Mouse (Mus musculus): ENCODE measurements around the gene Tshz2. TPM values are rescaled to one million over a fixed set of nuclear protein-coding genes. Genes with fewer than 3 reads are reported as not detected.

Tshz2 gene
- polyA plus RNA-seq, 2 experiments = 0.43 to 1.5 TPM

GRCm38 (mm10) chr2:169649262-169649885 lies 16.6 kb downstream of the Tshz2 start:
- no peak overlapping the region for H3K4me3 ChIP-seq (ENCODE audit: insufficient read depth in 1 of 2, low read depth in 2 of 2, low read length in 2 of 2)
- no peaks in the 10 kb centered on the region for H3K4me1 ChIP-seq (replicated peaks; ENCODE audit: control insufficient read depth in 2 of 2, insufficient read depth in 2 of 2, low read length in 1 of 2)
- no peak overlapping the region for H3K27ac ChIP-seq
- no peak for DNase-seq (ENCODE audit: low read depth in 3 of 3, low spot score in 3 of 3)
- WGBS (ENCODE audit: insufficient replicate concordance) = 40% methylated on average over 7 of the region's 7 CpGs
- H3K36me3 ChIP-seq (replicated peaks; ENCODE audit: control insufficient read depth, insufficient read depth, low read depth) = no peaks in the 10 kb centered on the region
- no peaks in the 10 kb centered on the region for H3K27me3 ChIP-seq (ENCODE audit: control insufficient read depth, insufficient read depth, low read length)
- TF ChIP-seq EP300 (IDR thresholded peaks at IDR 0.05; ENCODE audit: low read depth) (no peak), CTCF (IDR thresholded peaks at IDR 0.05; ENCODE audit: low read depth) (no peak)
- H3K9me3 ChIP-seq (ENCODE audit: control insufficient read depth, low read length) = no peaks in the 10 kb centered on the region
- no peak overlapping the region for H3K4me2 ChIP-seq (ENCODE audit: low read depth)
- no peak for ATAC-seq (ENCODE audit: insufficient read depth)
- no peak overlapping the region for H3K9ac ChIP-seq (replicated peaks)

GRCm38 (mm10) chr2:169653282-169653681 lies 20.5 kb downstream of the Tshz2 start:
- no peaks in the 10 kb centered on the region for H3K9me3 ChIP-seq (ENCODE audit: control insufficient read depth, low read length)
- H3K27me3 ChIP-seq (ENCODE audit: control insufficient read depth, insufficient read depth, low read length) = no peaks in the 10 kb centered on the region
- no peak overlapping the region for H3K4me3 ChIP-seq (ENCODE audit: insufficient read depth in 1 of 2, low read depth in 2 of 2, low read length in 2 of 2)
- TF ChIP-seq CTCF (IDR thresholded peaks at IDR 0.05; ENCODE audit: low read depth) = no peak
- no peak for TF ChIP-seq EP300 (IDR thresholded peaks at IDR 0.05; ENCODE audit: low read depth)
- DNase-seq (ENCODE audit: low read depth in 3 of 3, low spot score in 3 of 3) (no peak), ATAC-seq (ENCODE audit: insufficient read depth) (no peak)
- H3K4me2 ChIP-seq (ENCODE audit: low read depth) = no peak overlapping the region
- no peaks in the 10 kb centered on the region for H3K36me3 ChIP-seq (replicated peaks; ENCODE audit: control insufficient read depth, insufficient read depth, low read depth)
- H3K4me1 ChIP-seq (replicated peaks; ENCODE audit: control insufficient read depth in 2 of 2, insufficient read depth in 2 of 2, low read length in 1 of 2) = no peaks in the 10 kb centered on the region
- no peak overlapping the region for H3K27ac ChIP-seq
- no peak overlapping the region for H3K9ac ChIP-seq (replicated peaks)
- 46% methylated on average over 1 of the region's 1 CpGs for WGBS (ENCODE audit: insufficient replicate concordance)

- no peak overlapping the region for H3K9ac ChIP-seq (replicated peaks)
- H3K27me3 ChIP-seq (ENCODE audit: control insufficient read depth, insufficient read depth, low read length) = no peaks in the 10 kb centered on the region
- H3K4me2 ChIP-seq (ENCODE audit: low read depth) = no peak overlapping the region
- no peaks in the 10 kb centered on the region for H3K9me3 ChIP-seq (ENCODE audit: control insufficient read depth, low read length)
- WGBS (ENCODE audit: insufficient replicate concordance) = 55% methylated on average over 8 of the region's 8 CpGs
- no peak overlapping the region for H3K27ac ChIP-seq
- DNase-seq (ENCODE audit: low read depth in 3 of 3, low spot score in 3 of 3) (no peak), ATAC-seq (ENCODE audit: insufficient read depth) (no peak)
- TF ChIP-seq EP300 (IDR thresholded peaks at IDR 0.05; ENCODE audit: low read depth) (no peak), CTCF (IDR thresholded peaks at IDR 0.05; ENCODE audit: low read depth) (no peak)
- H3K4me3 ChIP-seq (ENCODE audit: insufficient read depth in 1 of 2, low read depth in 2 of 2, low read length in 2 of 2) = no peak overlapping the region
- peaks cover 0 to 4% of the 10 kb centered on the region in 2 experiments; a peak in 2 of 4 replicates for H3K4me1 ChIP-seq (replicated peaks; ENCODE audit: control insufficient read depth in 2 of 2, insufficient read depth in 2 of 2, low read length in 1 of 2)
- H3K36me3 ChIP-seq (replicated peaks; ENCODE audit: control insufficient read depth, insufficient read depth, low read depth) = no peaks in the 10 kb centered on the region
These were observed 31.0 kb downstream of the Tshz2 start for GRCm38 (mm10) chr2:169663792-169664191.

GRCm38 (mm10) chr2:169671264-169671663 lies 38.5 kb downstream of the Tshz2 start:
- Histone ChIP-seq H3K27ac (no peak overlapping the region), H3K4me2 (ENCODE audit: low read depth) (no peak overlapping the region), H3K9me3 (ENCODE audit: control insufficient read depth, low read length) (no peaks in the 10 kb centered on the region), H3K27me3 (ENCODE audit: control insufficient read depth, insufficient read depth, low read length) (no peaks in the 10 kb centered on the region), H3K9ac (replicated peaks) (no peak overlapping the region), H3K36me3 (replicated peaks; ENCODE audit: control insufficient read depth, insufficient read depth, low read depth) (no peaks in the 10 kb centered on the region), H3K4me3 (ENCODE audit: insufficient read depth in 1 of 2, low read depth in 2 of 2, low read length in 2 of 2) (no peak overlapping the region), H3K4me1 (replicated peaks; ENCODE audit: control insufficient read depth in 2 of 2, insufficient read depth in 2 of 2, low read length in 1 of 2) (no peaks in the 10 kb centered on the region)
- no peak for TF ChIP-seq CTCF (IDR thresholded peaks at IDR 0.05; ENCODE audit: low read depth)
- no peak for TF ChIP-seq EP300 (IDR thresholded peaks at IDR 0.05; ENCODE audit: low read depth)
- no peak for DNase-seq (ENCODE audit: low read depth in 3 of 3, low spot score in 3 of 3)
- ATAC-seq (ENCODE audit: insufficient read depth) = no peak
- WGBS (ENCODE audit: insufficient replicate concordance) = 67% methylated on average over 7 of the region's 7 CpGs

GRCm38 (mm10) chr2:169673786-169674185 lies 41.0 kb downstream of the Tshz2 start:
- Histone ChIP-seq H3K27me3 (ENCODE audit: control insufficient read depth, insufficient read depth, low read length) (no peaks in the 10 kb centered on the region), H3K9ac (replicated peaks) (no peak overlapping the region), H3K27ac (no peak overlapping the region), H3K4me1 (replicated peaks; ENCODE audit: control insufficient read depth in 2 of 2, insufficient read depth in 2 of 2, low read length in 1 of 2) (no peaks in the 10 kb centered on the region), H3K9me3 (ENCODE audit: control insufficient read depth, low read length) (no peaks in the 10 kb centered on the region), H3K4me2 (ENCODE audit: low read depth) (no peak overlapping the region), H3K4me3 (ENCODE audit: insufficient read depth in 1 of 2, low read depth in 2 of 2, low read length in 2 of 2) (no peak overlapping the region), H3K36me3 (replicated peaks; ENCODE audit: control insufficient read depth, insufficient read depth, low read depth) (no peaks in the 10 kb centered on the region)
- no peak for TF ChIP-seq CTCF (IDR thresholded peaks at IDR 0.05; ENCODE audit: low read depth)
- TF ChIP-seq EP300 (IDR thresholded peaks at IDR 0.05; ENCODE audit: low read depth) = no peak
- DNase-seq (ENCODE audit: low read depth in 3 of 3, low spot score in 3 of 3) = no peak
- 55% methylated on average over 6 of the region's 6 CpGs for WGBS (ENCODE audit: insufficient replicate concordance)
- no peak for ATAC-seq (ENCODE audit: insufficient read depth)

Measured in liver, embryonic 14.5 days (tissue).